Mouse (Mus musculus) embryonic fibroblast, embryonic 13.5 days (primary cell): Measurements from ENCODE around the gene Dazap1.

Source experiments
- CTCF ChIP-seq: IDR thresholded peaks from 2 replicates; pipeline ENCODE4 v1.5.1; 2011; ENCODE audit warnings: mild to moderate bottlenecking, control low read depth, low read length, moderate library complexity, borderline replicate concordance; ENCODE audit not compliant: insufficient read depth
- POLR2A ChIP-seq: IDR thresholded peaks from 2 replicates; pipeline ENCODE4 v1.6.1; 2011; ENCODE audit warnings: low read depth, mild to moderate bottlenecking, control low read depth, low read length, moderate library complexity

DNA sequence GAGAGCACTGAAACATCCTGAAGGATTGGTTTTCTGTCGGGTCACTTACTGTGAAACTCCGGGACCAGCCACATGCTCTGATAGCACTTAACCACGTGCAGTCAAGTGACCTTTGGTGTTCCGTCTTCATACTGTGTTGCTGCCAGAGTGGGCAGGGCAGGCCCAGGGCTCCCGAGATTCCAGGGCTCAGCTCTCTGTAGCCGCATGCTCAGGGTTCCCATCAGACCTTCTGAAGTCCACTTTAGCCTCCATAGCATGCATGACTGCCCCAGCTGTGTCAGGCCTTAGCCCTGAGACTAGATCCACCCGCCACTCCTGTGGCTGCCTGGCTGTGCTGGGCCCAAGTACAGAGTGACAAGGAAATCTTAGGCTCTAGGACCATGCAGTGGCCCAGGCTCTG lies 20.0 kb downstream of the Dazap1 start:
- TF ChIP-seq POLR2A = no peak
- no peak for TF ChIP-seq CTCF
